Mouse (Mus musculus) embryonic fibroblast, embryonic 13.5 days (primary cell): ENCODE results near the gene Smarca2.

Source experiments
- CTCF ChIP-seq: IDR thresholded peaks from 2 replicates; pipeline ENCODE4 v1.5.1; 2011; ENCODE audit warnings: mild to moderate bottlenecking, control low read depth, low read length, moderate library complexity, borderline replicate concordance; ENCODE audit not compliant: insufficient read depth
- POLR2A ChIP-seq: IDR thresholded peaks from 2 replicates; pipeline ENCODE4 v1.6.1; 2011; ENCODE audit warnings: low read depth, mild to moderate bottlenecking, control low read depth, low read length, moderate library complexity

DNA sequence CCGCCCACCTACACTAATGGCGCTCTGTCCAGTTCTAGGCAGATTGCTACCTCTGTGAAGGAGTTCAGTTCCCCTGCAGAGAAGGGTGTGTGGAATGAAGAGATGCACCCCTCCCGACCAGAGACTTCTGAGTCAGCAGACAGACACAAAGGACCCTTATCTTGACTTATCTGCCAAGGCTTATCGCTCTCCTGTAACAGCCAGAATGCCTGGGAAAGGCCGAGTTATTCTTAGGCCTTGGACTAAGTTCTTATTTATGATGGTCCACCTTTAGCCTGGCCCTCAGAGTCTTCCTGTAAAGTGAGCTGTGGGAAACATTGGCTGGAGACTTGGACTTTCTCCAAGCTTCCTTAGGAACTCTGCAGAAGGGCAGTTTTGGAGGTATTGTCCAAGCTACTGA lies 8.8 kb downstream of the Smarca2 start:
- TF ChIP-seq CTCF (no peak), POLR2A (no peak)
